Mouse (Mus musculus): ENCODE data around the gene Arid3a.

DNA sequence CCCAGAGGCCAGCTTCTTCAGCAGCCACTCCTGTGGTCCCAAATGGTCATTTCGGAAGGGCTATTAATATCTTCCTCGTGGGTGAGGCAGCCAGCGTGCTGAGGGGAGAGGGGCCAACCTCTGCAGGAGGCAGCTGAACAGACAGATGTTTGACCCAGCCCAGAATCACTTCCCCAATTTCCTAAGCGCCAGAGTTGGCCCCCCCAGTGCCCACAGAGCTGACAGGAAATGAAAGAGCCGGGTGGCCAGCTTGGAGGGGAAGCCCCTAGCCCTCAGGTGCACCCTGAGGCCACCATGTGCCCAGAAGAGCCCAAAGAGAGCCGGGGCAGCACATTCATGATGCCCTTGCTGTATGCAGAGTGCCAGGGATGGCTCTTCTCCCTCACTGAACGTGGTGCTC, 13.9 kb downstream of the Arid3a start:
- TF ChIP-seq ELF1 (IDR thresholded peaks at IDR 0.05; ENCODE audit: low read depth, low read length) (no peak), EP300 (IDR thresholded peaks at IDR 0.05; ENCODE audit: low read depth in 1 of 2, low read length in 2 of 2) (no peak), CTCF (IDR thresholded peaks at IDR 0.05 in 2 of 3, conservative IDR thresholded peaks at IDR 0.05 in 1 of 3; ENCODE audit: control insufficient read depth in 1 of 3, insufficient read depth in 1 of 3, low read depth in 2 of 3, low read length in 3 of 3, poor library complexity in 1 of 3, severe bottlenecking in 1 of 3) (no peak), ZC3H11A (IDR thresholded peaks at IDR 0.05; ENCODE audit: low read depth, low read length) (no peak), TAL1 (IDR thresholded peaks at IDR 0.05; ENCODE audit: low read length) (no peak), MAFK (IDR thresholded peaks at IDR 0.05; ENCODE audit: borderline replicate concordance, low read depth, low read length) (no peak)
